Mouse (Mus musculus): Measurements from ENCODE around the gene Mgrn1.
A peak's percentile ranks its signal among the peaks of the same experiment; 100 is the strongest.

Gene Mgrn1

GRCm38 (mm10) chr16:4939412-4939811 lies 53.4 kb downstream of the Mgrn1 start:
- peak; percentile 69 for DNase-seq (ENCODE audit: inconsistent ontology term)

GRCm38 (mm10) chr16:4940311-4940850 lies 54.3 kb downstream of the Mgrn1 start:
- no peak for DNase-seq (ENCODE audit: inconsistent ontology term)

GRCm38 (mm10) chr16:4941016-4941415 lies 55.0 kb downstream of the Mgrn1 start:
- no peak for DNase-seq (ENCODE audit: inconsistent ontology term)

- no peak for DNase-seq (ENCODE audit: inconsistent ontology term)
Observed at GRCm38 (mm10) chr16:4942868-4943267, 56.8 kb downstream of the Mgrn1 start.

- no peak for DNase-seq (ENCODE audit: inconsistent ontology term)
Observed at GRCm38 (mm10) chr16:4943431-4943830, 57.4 kb downstream of the Mgrn1 start.

GRCm38 (mm10) chr16:4945415-4945814 lies 59.4 kb downstream of the Mgrn1 start:
- no peak for DNase-seq (ENCODE audit: inconsistent ontology term)

GRCm38 (mm10) chr16:4946155-4946554 lies 60.1 kb downstream of the Mgrn1 start:
- no peak for DNase-seq (ENCODE audit: inconsistent ontology term)

- no peak for DNase-seq (ENCODE audit: inconsistent ontology term)
Observed at GRCm38 (mm10) chr16:4947378-4947777, 61.3 kb downstream of the Mgrn1 start.

- no peak for DNase-seq (ENCODE audit: inconsistent ontology term)
Observed at GRCm38 (mm10) chr16:4956609-4957008, 70.6 kb downstream of the Mgrn1 start.

GRCm38 (mm10) chr16:4957446-4957845 lies 71.4 kb downstream of the Mgrn1 start:
- DNase-seq (ENCODE audit: inconsistent ontology term), result no peak

- no peak for DNase-seq (ENCODE audit: inconsistent ontology term)
Observed at GRCm38 (mm10) chr16:4960260-4960659, 74.2 kb downstream of the Mgrn1 start.

GRCm38 (mm10) chr16:4963346-4963745 lies 77.3 kb downstream of the Mgrn1 start:
- DNase-seq (ENCODE audit: inconsistent ontology term), result no peak

GRCm38 (mm10) chr16:4963797-4964709 lies 78.0 kb downstream of the Mgrn1 start, which contains the start of gene Anks3:
TSS of gene Anks3 (minus strand) at chr16:4964205.
- peak; percentile 99 for DNase-seq (ENCODE audit: inconsistent ontology term)

- DNase-seq (ENCODE audit: inconsistent ontology term), result no peak
Observed at GRCm38 (mm10) chr16:4964731-4965391, 78.8 kb downstream of the Mgrn1 start.

- no peak for DNase-seq (ENCODE audit: inconsistent ontology term)
Observed at GRCm38 (mm10) chr16:4965392-4966129, 79.5 kb downstream of the Mgrn1 start.

GRCm38 (mm10) chr16:4968426-4968825 lies 82.4 kb downstream of the Mgrn1 start:
- DNase-seq (ENCODE audit: inconsistent ontology term), result no peak

GRCm38 (mm10) chr16:4969055-4969843 lies 83.2 kb downstream of the Mgrn1 start:
- no peak for DNase-seq (ENCODE audit: inconsistent ontology term)

- DNase-seq (ENCODE audit: inconsistent ontology term), result no peak
Observed at GRCm38 (mm10) chr16:4971626-4972025, 85.6 kb downstream of the Mgrn1 start.

GRCm38 (mm10) chr16:4974521-4974920 lies 88.5 kb downstream of the Mgrn1 start:
- no peak for DNase-seq (ENCODE audit: inconsistent ontology term)

GRCm38 (mm10) chr16:4976180-4976579 lies 90.1 kb downstream of the Mgrn1 start:
- DNase-seq (ENCODE audit: inconsistent ontology term), result no peak

Data from Muller cell, postnatal 12 days (primary cell).